Mouse (Mus musculus) liver, embryonic 14.5 days (tissue): Measurements from ENCODE around the gene Tpgs1. TPM values are rescaled to one million over a fixed set of nuclear protein-coding genes. Genes with fewer than 3 reads are reported as not detected.

Experiments
- ATAC-seq: fragments of 200-750 bp; cut with Nextera tagmentation; 2 replicates; pipeline ENCODE4 v1.8.0; 2017; ENCODE audit warnings: moderate number of reproducible peaks, mild to moderate bottlenecking, moderate library complexity; ENCODE audit not compliant: insufficient read depth
- DNase-seq, 3 experiments: peaks; one replicate each; pipeline ENCODE4 v3.0.0-alpha.2; 2012 to 2013; ENCODE audit warnings: low read depth in 3 of 3, low spot score in 3 of 3
- H3K27ac ChIP-seq: fragments of 300-500 bp; sonication (generic); 2 replicates; pipeline ENCODE4 v1.5.1; 2014; ENCODE audit warnings: moderate library complexity, mild to moderate bottlenecking, control low read depth, inconsistent platforms
- H3K27me3 ChIP-seq: fragments of 300-500 bp; sonication (generic); 2 replicates; pipeline ENCODE4 v1.6.1; 2014; ENCODE audit warnings: mild to moderate bottlenecking, low read length, moderate library complexity; ENCODE audit not compliant: control insufficient read depth, insufficient read depth
- H3K36me3 ChIP-seq: fragments of 300-500 bp; sonication (generic); replicated peaks from 2 replicates; pipeline ENCODE4 v1.6.1; 2014; ENCODE audit warnings: low read depth; ENCODE audit not compliant: control insufficient read depth, insufficient read depth
- H3K4me1 ChIP-seq, 2 experiments: fragments of 200-500 bp in 1 of 2; fragments of 300-500 bp in 1 of 2; sonication (generic) in 1 of 2; replicated peaks; 2 replicates each; pipeline ENCODE4 v1.6.1; 2012 to 2014; ENCODE audit warnings: antibody characterized with exemption in 1 of 2, inconsistent platforms in 1 of 2, low read length in 1 of 2; ENCODE audit not compliant: control insufficient read depth in 2 of 2, insufficient read depth in 2 of 2
- H3K4me2 ChIP-seq: fragments of 300-500 bp; sonication (generic); 2 replicates; pipeline ENCODE4 v1.6.1; 2014; ENCODE audit warnings: low read depth, mild to moderate bottlenecking, control low read depth, moderate library complexity
- H3K4me3 ChIP-seq, 2 experiments: fragments of 200-500 bp in 1 of 2; fragments of 300-500 bp in 1 of 2; sonication (generic) in 1 of 2; 2 replicates each; pipeline ENCODE4 v1.5.1; 2012 to 2014; ENCODE audit warnings: low read depth in 2 of 2, low read length in 2 of 2, mild to moderate bottlenecking in 2 of 2, control low read depth in 1 of 2, inconsistent platforms in 1 of 2, moderate library complexity in 1 of 2; ENCODE audit not compliant: insufficient read depth in 1 of 2
- H3K9ac ChIP-seq: fragments of 300-500 bp; sonication (generic); replicated peaks from 2 replicates; pipeline ENCODE4 v1.6.1; 2014; ENCODE audit warnings: mild to moderate bottlenecking, control low read depth, moderate library complexity
- H3K9me3 ChIP-seq: fragments of 300-500 bp; sonication (generic); 2 replicates; pipeline ENCODE4 v1.6.1; 2016; ENCODE audit warnings: low read length, mixed read lengths; ENCODE audit not compliant: control insufficient read depth
- CTCF ChIP-seq: IDR thresholded peaks from 2 replicates; pipeline ENCODE4 v1.5.1; 2016; ENCODE audit warnings: antibody characterized with exemption, low read depth, control low read depth
- EP300 ChIP-seq: IDR thresholded peaks from 2 replicates; pipeline ENCODE4 v1.6.1; 2016; ENCODE audit warnings: antibody characterized with exemption, low read depth
- WGBS: fragments of 180-500 bp; shearing (Covaris S2); extraction: QIAGEN DNeasy Blood & Tissue Kit; methylation state at CpG from one replicate; pipeline ENCODE4 v1.1.7; 2014; ENCODE audit not compliant: insufficient replicate concordance; 5-methylcytosine and 5-hydroxymethylcytosine counted together
- polyA plus RNA-seq, 2 experiments: library from polyadenylated mRNA; depleted of rRNA in 1 of 2; stranded (reverse) in 1 of 2; unstranded in 1 of 2; fragments of >200 nt; fragmentation: Nextera tagmentation in 1 of 2; extraction: Ambion mirVana in 1 of 2; gene quantifications; 2 replicates each; pipeline versions ENCODE4 v1.2.1 to v1.2.3; 2012 to 2014

Gene Tpgs1
- polyA plus RNA-seq, 2 experiments: 14.3 to 25.7 TPM

GRCm38 (mm10) chr10:79695231-79696128 is 26.3 kb downstream of the Tpgs1 start:
- Histone ChIP-seq H3K4me2 (no peak overlapping the region), H3K4me3 (no peak overlapping the region), H3K27me3 (no peaks in the 10 kb centered on the region), H3K27ac (no peak overlapping the region), H3K9ac (no peak overlapping the region), H3K36me3 (no peaks in the 10 kb centered on the region), H3K9me3 (no peaks in the 10 kb centered on the region; the same call in 1 of the 2 replicates), H3K4me1 (peaks cover 0 to 9% of the 10 kb centered on the region in 2 experiments; a peak in 2 of 4 replicates)
- no peak for TF ChIP-seq EP300
- TF ChIP-seq CTCF: peak; percentile 99
- ATAC-seq (peak; percentile 53; the same call in 1 of the 2 replicates), DNase-seq (peak in 1 of 3 experiments; percentile 62)
- 53% methylated on average over 13 of the region's 13 CpGs for whole genome bisulfite sequencing

GRCm38 (mm10) chr10:79696129-79696651 is 27.0 kb downstream of the Tpgs1 start:
- H3K27ac ChIP-seq: no peak overlapping the region
- DNase-seq (no peak), ATAC-seq (no peak)
- no peak overlapping the region for H3K9ac ChIP-seq
- no peak overlapping the region for H3K4me2 ChIP-seq
- no peak overlapping the region for H3K4me3 ChIP-seq
- TF ChIP-seq CTCF (no peak), EP300 (no peak)
- H3K9me3 ChIP-seq: no peaks in the 10 kb centered on the region; the same call in 1 of the 2 replicates
- H3K27me3 ChIP-seq: no peaks in the 10 kb centered on the region
- no peaks in the 10 kb centered on the region for H3K36me3 ChIP-seq
- WGBS: 58% methylated on average over 9 of the region's 9 CpGs
- H3K4me1 ChIP-seq: peaks cover 0 to 15% of the 10 kb centered on the region in 2 experiments; a peak in 2 of 4 replicates

DNA sequence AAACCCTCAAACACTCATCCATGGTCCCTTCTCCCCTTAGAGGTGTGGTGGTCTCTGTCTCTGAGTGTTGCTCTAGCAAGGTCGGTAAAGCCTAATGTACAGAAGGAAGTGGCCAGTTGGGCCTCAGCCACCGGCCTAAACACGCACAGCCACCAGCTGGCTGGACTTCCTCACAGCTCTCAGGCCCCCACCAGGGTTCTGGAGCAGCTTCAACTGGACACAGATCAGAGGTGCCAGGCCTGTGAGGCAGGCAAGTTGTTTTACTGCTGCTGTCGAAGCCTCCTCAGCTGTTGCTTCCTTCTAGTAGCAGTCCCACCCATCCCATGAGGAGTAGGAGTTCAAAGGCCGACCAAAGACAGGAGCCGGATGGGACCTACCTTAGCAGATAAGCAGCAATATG is 28.7 kb downstream of the Tpgs1 start:
- Histone ChIP-seq H3K4me3 (no peak overlapping the region), H3K27me3 (no peaks in the 10 kb centered on the region), H3K36me3 (no peaks in the 10 kb centered on the region), H3K27ac (no peak overlapping the region), H3K4me1 (peaks cover 0 to 22% of the 10 kb centered on the region in 2 experiments; a peak in 2 of 4 replicates), H3K9ac (no peak overlapping the region), H3K9me3 (no peaks in the 10 kb centered on the region), H3K4me2 (no peak overlapping the region)
- ATAC-seq (no peak), DNase-seq (no peak)
- TF ChIP-seq EP300: no peak
- TF ChIP-seq CTCF: no peak
- WGBS: 34% methylated on average over 6 of the region's 6 CpGs

- Histone ChIP-seq H3K4me3 (no peak overlapping the region), H3K27ac (no peak overlapping the region), H3K36me3 (no peaks in the 10 kb centered on the region), H3K9ac (no peak overlapping the region), H3K4me2 (no peak overlapping the region), H3K27me3 (no peaks in the 10 kb centered on the region), H3K9me3 (no peaks in the 10 kb centered on the region), H3K4me1 (peaks cover 0 to 22% of the 10 kb centered on the region in 2 experiments; a peak in 3 of 4 replicates)
- no peak for DNase-seq
- TF ChIP-seq EP300 (no peak), CTCF (no peak)
- WGBS: 70% methylated on average over 6 of the region's 6 CpGs
- ATAC-seq: no peak
Observed at GRCm38 (mm10) chr10:79698459-79698858, 29.3 kb downstream of the Tpgs1 start.

DNA sequence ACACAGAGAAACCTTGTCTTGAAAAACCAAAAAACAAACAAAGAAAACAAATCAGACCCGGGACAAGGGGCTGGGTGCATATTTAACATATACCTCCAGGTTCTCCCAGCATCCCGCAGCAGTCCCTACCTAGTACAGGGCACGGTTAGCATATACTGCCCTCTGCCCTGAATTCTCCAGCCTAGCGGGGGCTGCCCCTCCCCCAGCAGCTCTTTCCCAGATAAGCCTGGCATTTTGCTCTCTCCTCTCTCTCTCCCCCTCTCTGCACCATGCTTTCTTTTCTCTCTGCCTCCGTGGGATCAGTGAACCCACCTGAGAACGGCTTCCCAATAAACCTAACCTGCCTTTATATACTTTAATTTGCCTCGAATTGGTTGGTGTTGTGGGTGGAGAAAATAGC is 31.5 kb downstream of the Tpgs1 start:
- 45% methylated on average over 7 of the region's 7 CpGs for WGBS
- H3K4me2 ChIP-seq: no peak overlapping the region

More for the DNA sequence above, 31.5 kb downstream of the Tpgs1 start:
- no peaks in the 10 kb centered on the region for H3K9me3 ChIP-seq
- no peaks in the 10 kb centered on the region for H3K36me3 ChIP-seq
- H3K4me3 ChIP-seq: no peak overlapping the region
- ATAC-seq: no peak
- no peak overlapping the region for H3K27ac ChIP-seq
- TF ChIP-seq CTCF (no peak), EP300 (no peak)
- peaks cover 4 to 25% of the 10 kb centered on the region in 2 experiments for H3K4me1 ChIP-seq
- H3K9ac ChIP-seq: no peak overlapping the region
- DNase-seq: no peak
- no peaks in the 10 kb centered on the region for H3K27me3 ChIP-seq
